Mouse (Mus musculus) c-Kit-negative CD71-positive TER-119-positive erythroid progenitor cells, embryonic 14.5 days (primary cell): Measurements from ENCODE around the gene Casp9.

Experiments used
- DNase-seq: peaks from one replicate; pipeline ENCODE4 v3.0.0-alpha.2; 2013; ENCODE audit warnings: low read depth, low spot score

Gene Casp9

DNA sequence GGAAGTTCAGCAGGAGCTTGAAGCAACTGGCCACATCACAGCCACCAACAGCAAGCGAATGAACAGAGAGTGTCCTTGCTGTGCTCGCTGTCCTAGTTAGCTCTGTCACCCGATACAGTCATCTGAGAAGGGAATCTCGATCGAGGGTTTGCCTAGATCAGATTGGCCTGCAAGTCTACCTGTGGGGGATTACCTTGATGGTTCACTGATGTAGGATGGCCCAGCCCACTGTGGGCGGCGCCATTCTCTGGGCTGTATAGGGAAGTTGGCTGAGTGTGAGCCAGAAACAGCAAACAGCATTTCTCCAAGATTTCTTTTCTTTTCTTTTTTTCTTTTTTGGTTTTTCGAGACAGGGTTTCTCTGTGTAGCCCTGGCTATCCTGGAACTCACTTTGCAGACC lies 71.1 kb downstream of the Casp9 start:
- DNase-seq = no peak

DNA sequence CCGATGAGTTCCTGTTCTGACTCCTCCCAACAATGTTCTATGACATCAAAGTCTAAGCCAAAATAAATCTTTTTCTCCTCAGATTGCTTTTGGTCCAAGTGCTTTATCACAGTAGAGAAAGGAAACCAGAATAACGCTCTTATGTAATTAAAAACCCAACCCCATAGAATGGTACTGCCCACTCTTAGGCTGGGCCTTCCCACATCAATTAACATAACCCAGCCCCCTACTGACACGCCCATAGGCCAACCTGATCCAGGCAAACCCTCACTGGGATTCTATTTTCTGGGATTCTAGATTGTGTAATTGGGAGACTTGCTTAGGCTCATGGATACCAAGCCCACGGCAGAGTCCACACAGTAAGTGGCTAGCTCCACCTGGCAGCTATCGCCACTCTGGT lies 71.6 kb downstream of the Casp9 start:
- DNase-seq = no peak
